Mouse (Mus musculus): ENCODE data around the gene Coro1c.

Gene Coro1c

DNA sequence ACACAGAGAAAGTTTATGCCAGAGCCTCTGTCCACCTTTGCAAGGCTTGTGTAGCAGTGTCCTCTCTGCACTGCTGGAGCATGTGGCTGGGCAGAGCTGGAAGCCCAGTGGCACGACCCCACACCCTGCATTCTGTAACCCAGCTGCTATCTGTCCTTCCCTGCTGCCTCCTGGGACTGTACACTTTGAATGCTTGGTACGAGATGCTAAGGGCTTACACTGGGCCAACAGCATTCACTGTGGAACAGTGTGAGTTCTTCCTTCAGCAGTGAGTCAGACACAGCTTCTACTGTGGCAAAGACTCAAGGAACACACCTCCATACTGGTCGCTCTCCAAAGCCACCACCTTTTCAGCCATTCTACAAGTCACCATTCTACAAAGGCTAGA lies 25.2 kb downstream of the Coro1c start:
- no peak for DNase-seq (ENCODE audit: low spot score)

DNA sequence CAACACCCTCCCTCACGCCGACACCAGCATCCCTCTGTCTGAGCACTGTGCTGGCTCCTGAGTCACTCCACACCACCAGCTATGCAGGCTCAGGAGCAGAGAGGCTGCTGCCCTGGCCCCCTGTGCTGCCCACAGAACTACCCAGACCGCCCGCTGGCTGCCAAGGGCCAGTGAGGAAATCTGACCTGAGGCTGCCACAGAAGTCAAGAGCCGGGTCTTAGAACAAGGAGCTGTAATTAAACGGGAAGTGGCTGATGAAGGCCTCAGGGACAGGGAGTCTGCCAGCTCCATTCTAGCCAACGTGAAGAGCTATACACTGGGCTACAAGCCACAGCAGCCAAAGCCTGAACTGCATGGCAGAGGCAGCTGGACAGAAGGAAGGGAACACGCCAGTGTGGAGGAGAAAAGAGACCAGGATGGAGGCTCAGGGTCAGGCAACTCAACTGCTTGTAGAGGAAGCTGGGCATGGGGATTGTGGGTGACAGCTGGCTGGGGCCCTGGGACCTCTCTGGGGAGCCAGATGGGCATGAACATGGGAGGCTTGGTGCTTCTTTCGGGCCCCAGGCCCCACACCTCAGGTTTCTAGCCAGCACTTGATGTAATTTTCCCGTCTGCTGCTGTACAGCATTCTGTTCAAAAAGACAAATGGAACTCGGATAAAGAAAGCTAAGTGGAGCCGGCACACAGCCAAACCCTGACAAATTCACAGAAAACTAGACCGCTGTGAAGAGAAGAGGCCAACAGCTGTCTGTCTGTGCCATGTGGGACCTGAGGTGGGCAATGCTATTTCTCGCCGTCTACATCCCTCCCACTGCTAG lies 25.8 kb downstream of the Coro1c start:
- no peak for DNase-seq (ENCODE audit: low spot score)

DNA sequence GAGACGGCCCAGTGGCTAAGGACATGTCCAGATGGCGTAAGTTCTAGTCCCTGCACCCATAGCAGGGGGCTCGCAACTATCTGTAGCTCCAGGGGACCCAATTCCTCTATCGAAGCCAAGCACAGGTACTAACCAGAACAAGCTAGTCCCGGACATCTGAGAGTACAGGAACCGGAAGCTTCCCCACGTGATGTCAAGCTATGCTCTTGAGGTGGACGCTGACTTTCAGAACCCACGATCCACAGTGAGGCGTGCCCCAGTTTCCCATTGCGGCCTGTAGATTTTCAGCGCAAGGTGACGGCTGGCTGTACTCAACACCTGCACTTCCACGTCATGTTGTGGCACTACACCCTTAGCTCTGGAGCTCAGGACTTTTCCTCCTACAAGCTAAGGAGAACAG lies 27.4 kb downstream of the Coro1c start:
- DNase-seq (ENCODE audit: low spot score) = no peak

DNA sequence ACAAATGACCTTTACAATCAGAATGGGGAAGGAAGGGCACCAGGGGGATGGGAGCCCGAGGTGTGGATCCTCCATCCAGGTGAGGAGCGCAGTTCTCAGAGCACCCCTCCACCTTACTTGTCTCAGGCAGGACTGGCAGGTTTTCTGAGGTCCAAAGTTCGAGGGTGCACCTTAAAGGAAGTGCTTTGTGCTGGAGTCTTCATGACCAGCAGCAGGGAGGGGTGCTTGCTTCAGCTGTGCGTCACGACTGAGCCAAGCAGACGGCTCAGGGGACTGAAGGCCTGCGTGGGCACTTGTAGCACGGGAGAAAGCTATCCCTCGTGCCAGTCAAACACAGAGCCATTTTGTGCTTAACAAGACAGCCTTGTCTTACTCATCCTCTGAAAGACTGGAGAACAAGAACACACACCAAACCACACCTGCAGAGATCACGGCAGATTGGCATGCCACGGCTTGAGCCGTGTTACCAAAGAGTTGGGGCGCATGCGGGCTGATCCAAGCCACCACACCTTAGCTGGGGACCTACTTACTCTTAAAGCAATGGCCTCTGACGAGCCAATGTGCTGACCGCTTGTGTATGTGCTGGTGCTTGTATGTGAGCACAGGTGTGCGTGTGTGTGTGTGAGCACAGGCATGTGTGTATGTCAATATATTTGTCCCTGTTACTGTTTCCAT lies 29.5 kb downstream of the Coro1c start:
- DNase-seq (ENCODE audit: low spot score) = no peak

DNA sequence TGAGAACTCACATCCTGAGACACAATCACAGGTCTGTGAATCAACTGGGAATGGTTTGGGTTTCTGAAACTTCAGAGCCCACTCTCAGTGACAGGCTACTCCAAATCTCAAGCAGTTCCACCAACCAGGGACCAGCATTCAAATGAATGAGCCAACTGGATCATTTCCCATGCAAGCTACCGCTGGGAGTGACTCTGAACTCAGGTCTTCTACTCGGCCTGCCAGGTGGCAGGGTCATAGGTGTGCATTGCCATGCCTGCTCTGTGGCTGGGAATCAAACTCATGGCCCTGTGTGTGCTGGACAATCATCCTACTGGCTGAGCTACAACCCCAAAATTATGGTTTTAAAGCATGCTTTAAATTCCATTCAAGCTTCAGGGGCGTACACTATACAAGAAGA lies 31.0 kb downstream of the Coro1c start:
- DNase-seq (ENCODE audit: low spot score) = no peak

DNA sequence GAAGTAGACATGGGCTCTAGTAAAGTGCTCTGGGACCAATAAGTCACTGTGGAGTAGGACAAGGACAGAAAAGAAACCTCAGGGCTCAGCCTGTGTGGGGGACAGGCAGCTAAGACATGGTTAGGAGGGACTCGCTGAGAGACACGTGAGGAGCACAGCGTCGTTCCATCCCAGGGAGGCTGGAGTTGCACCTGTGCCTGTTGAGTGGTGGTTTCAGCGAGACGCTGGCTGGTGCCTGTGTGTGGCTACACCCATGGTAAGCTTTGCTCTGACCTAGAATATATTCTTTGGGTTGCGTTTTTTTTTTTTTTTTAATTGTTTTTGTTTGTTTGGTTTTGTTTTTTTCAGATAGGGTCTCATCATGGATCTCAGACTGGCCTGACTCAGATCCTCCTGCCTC lies 32.4 kb downstream of the Coro1c start:
- DNase-seq (ENCODE audit: low spot score) = no peak

DNA sequence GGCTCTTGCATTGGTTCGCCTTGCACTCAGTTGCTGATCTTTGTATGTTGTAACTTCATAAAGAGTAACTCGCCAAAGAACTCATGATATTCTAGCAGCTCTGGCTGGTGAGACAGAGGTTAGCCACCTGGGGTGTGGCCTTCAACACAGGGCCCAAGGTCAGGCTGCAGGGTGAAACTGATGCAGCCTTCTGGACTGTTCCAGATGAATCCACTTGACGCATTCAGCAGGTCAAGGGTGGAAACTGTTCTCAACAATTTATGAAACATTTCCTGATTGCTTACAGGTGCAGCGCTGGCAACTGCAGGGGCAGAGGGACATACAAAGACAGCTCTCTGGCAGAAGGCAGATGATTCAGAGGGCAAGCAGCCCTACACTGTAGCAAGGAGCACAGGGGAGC lies 32.9 kb downstream of the Coro1c start:
- DNase-seq (ENCODE audit: low spot score) = no peak

DNA sequence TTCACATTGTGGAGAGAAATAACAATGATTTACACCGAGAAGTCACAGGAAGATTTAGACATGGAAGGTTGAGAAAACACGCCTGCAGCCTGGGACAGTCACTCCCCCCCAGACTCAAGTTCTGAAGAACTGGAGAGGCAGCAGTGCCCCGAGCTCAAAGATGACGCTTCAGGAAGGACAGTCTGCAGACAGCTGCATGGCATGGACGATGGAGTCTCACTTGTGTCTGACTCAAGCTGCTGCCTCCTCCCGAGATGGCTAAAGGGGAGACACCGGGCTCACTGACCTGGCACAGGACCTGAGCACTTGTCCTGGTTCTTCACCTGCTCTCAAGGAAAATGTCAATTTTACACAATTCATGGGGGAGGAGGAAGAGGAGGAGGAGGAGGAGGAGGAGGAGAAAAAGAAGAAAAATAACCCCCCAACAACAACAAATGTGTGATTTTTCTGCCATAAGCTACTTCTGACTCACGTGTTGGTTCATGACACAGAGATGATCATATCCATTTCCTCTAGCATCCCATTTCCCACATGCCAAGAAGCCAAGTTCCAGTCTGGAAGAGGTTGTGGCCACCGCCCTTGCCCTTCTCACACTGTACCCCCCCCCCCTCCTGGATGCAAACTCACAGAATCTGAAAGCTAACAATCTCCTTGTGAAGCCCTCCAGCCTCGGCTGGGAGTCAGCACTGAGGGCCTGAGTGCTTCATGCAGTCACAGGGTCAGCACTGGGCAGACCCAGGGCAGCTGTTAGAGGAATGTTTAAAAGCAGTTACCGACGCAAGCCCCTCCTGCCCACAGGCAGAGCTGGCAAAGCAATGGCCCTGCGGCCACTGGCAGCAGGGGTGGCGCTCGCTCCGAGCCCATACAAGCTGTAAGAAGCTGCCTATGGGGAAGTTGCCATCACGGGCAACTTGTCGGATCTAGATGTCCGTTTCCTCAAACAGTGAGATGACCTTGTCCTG lies 34.2 kb downstream of the Coro1c start:
- no peak for DNase-seq (ENCODE audit: low spot score)

DNA sequence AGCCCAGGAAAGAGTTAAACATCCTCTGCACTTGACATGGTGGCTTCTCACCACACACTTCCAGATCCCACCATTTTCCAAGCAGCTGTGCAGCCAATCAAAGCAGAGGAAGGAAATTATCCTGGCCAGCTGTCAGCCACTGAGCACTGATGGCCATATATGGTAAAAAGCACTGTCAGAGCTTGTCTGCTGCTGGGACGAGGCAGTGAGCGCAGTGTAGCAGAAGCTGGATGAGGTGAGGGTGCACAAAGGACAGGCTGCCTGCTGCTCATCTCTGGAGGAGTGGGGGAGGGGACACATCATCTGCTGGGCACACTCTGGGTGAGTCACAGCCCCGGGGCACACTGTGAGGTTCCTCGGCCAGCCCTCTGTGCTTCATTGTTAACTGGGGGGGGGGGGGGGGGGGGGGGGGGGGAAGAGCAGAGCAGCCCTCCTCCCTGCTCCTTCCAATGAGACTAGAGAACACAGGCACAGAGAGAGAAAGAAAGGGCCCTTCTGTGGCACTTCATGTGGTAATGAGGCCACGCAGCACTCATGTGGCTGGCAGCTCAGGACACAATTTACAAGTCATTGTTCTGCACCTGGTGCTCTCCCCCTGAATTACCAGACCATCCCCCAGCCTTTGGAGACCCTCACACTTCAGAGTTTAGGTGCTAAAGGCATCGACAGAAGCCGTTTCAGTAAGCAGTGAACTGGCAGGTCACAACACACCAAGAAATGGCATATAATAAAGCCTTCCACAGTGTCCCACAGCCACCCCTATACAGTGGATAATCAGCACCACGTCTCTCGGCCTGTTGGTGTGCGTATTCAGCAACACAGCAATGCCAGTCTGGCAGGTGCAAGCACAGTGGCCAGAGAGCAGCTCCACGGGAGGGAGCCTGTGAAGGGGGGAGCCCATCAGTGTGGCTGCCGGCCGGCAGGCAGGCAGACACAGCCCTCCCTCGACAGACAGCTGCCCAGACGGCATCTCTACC lies 35.3 kb downstream of the Coro1c start:
- no peak for DNase-seq (ENCODE audit: low spot score)

DNA sequence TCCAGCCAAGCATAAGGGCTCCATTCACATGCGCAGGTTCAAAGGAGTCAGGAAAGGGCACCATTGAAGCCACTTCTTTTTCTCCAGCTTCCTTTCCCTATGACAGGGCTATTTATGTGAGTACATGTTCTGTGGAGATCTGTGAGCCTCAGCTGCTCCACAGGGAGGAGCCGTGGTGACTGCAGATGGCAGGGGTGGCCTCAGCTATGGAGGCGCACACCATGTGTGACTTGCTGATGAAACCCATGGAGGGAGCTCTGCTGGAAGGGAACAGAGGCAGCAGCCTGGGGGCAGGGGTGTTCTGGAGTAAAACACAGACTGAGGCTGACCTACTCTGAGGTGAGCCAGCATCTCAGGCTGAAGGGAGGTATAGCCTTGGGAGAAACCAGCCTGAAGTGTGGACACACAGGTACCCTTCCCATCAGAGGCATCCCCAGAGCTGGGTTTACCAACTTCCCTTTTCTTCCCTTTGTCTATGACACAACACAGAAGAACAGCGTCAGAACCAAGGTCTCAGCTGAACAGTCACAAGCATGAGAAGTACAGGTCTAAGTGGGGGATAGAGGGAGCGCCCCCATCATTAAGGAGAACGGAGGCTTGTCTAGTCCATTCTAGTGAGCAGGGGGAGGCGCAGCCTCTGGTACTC lies 36.5 kb downstream of the Coro1c start:
- no peak for DNase-seq (ENCODE audit: low spot score)

DNA sequence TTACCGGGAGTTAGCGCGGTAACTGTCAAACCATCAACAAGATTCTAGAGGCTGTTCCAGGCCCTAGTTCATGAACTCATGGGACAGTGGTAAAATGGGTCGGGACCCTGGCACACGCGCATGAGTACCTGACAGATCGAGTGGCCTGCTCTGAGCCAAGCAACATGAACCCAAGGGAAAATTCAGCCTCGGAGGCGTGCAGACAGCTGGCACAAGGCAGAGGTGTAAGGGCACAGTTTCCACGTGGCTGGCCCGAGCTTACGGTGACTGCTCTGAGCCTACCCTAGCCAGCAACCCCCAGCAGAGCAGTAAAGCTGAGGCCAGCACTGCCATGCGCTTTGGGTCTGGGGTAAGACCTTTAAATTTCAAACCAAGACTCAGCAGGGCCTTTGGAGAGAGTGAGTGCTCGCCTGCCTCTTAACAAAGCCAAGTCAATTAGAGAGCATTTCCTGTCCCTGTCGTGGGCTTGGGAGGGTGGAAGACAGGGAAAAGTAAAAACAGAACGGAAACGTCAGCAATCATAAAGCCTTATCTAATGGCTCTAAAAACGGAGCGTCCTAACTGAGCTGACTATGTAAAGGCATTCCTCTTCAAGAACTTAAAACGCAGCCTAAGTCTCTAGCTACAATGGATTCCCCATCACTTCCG lies 38.0 kb downstream of the Coro1c start:
- DNase-seq (ENCODE audit: low spot score) = no peak

DNA sequence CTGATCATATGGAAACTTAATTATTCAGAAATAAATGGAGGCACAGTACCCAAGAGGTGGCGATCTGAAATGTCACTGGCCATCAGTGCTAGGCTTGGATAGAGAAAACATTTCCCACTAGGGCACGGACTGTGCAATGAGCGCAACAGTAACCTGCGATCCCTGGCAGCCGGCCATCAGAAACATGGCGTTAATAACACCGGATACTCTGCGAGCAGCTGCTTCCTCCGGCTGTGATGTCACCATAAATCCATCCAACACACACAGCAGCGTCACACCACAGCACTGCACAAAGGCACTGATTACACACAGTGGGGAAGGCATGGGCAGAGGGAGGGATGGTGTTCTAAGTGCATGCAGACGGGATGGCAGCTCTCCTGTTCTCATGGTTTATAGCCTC lies 39.4 kb downstream of the Coro1c start:
- no peak for DNase-seq (ENCODE audit: low spot score)

DNA sequence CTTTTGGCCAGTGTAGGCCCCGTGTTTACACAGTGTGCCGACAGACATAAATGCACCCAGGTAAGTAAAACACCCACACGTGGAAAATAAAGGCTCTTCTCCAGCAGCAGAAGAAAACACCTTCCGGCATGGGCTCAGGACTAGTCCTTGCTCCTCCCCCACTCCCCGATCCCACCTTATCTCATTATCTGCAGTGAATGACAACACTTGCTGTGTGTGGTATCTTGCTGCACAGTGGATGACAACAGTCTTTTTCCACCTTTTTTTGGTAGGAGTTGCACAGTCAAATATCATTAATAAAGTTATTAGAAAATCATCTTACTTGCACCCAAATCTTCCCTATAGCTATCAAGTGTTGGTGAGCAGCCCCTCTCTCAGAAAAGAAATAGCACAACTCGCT lies 43.6 kb downstream of the Coro1c start:
- no peak for DNase-seq (ENCODE audit: low spot score)

DNA sequence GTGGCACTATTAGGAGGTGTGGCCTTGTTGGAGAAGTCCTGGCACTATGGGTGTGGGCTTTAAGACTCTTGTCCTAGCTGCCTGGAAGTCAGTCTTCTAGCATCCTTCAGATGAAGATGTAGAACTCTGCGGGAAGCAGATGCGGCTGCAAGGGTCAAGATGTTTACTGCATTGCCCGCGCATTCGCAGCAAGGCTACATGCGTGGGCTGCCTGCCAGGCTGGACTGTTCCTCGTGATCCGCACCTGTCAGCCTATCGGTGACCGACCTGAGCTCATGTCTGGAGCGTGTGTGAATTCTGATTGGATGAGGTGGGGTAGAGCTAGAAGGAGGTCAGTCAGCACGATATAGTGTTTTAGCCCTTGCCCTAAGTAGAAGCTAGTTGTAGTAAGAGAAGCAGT lies 44.6 kb downstream of the Coro1c start:
- DNase-seq (ENCODE audit: low spot score) = no peak

DNA sequence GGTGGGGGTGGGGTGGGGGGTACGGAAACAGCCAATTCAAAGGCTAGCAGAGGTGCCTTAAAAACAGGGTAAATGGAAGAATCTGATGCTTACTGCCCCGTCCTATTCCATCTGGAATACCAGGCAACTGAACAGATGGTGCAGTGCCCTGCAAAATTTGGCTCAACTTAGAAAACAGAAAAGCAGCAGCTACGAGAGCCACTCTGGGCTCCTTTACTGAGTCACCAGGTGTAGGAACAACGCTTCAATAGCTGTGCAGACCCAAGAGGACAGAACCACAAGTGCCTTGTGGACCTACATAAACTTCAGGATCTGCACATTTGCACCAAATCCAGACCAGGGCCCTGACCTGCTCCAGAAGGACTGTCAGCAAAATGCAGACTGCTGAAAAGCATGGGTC lies 46.1 kb downstream of the Coro1c start:
- DNase-seq (ENCODE audit: low spot score) = no peak

DNA sequence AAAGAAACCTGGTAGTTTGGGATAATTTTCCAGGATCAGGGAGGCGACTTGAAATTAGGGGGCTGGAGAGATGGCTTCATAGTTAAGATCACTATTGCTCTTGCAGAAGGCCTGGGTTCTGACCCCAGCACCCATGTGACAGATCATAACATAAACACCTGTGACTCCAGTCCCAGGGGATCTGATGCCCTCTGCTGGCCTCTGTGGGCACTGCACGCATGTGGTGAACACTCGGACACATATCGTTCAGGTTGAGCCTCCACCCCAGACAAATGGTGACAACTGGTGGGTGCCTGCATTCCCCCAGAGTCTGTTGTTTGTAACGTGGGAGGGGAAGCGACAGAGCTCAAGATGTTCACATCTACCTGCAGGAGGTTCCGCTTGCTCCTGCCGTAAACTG lies 47.3 kb downstream of the Coro1c start:
- DNase-seq (ENCODE audit: low spot score) = peak; percentile 34

DNA sequence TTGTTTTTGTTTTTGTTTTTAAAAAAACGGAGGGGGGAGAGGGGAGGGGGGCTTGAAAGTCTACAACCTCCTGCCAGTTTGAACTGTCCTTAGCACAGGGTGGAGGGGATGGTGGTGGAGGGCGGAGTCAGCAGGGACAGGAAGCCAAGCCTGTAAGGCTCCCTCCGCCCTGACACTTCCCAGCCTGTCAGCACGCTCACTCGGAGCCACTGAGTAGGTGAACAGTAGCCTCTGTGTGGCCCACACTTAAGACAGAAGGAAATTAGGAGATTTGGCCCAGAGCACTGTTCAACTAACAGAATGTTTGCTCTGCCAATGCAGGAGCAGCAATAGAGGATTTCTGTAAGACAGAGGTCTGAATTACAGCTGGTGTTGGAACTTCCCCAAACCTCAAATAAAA lies 49.6 kb downstream of the Coro1c start:
- no peak for DNase-seq (ENCODE audit: low spot score)

DNA sequence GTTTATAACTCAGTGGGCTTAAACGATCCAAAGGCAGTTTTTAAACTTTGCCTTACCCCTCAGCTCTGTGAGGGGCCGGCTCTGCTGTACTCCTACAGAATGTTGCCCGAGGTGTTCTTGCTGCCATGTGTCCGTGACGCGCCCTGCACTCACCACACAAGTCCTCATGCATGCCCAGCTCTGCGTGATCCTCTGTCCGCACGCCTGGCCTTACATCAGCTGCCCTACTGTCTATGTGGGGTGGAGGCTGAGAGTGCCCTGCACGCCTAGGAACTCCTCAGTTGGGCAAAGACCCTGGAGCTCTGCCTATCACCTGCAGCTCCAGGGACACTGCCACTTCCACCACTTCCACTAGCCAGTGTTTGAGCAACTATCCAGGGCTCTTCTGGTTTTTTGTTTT lies 50.0 kb downstream of the Coro1c start:
- DNase-seq (ENCODE audit: low spot score) = no peak

DNA sequence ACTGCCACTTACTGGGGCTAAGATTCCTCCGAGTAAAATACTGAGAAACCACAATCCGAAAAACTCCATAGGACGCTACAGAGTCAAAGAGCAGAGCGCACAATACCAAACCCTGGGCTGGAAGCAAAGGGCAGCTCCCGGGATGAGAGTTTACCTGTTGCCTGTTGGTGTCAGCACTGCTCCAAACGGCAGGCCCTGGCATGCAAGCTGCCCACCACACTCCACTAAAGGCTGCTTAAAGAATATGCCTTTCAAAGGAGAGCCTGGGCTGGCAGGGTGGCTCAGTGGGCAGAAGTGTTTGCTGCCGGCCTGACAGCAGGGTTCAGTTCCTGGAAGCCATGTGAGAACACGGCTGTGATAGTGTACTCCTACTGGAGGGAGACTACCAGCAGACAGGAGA lies 50.9 kb downstream of the Coro1c start:
- no peak for DNase-seq (ENCODE audit: low spot score)

DNA sequence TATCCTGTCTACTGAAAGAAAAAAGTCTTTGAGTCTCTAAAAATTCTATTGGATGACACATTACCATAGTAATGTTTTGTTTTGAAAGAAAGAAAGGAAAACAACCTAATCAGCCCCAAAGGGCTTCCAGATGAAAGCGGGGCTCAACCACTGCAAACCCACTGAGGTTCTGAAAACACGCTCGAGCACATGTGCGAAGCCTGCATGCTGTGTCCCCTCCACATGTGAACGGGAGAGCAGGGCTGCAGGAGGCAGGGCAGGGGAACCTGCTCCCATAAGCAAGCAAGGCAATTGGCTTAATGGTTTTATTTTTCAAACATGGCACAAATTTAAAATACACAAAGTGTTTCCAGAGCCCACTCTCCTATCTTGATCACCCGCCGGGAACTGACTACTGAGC lies 51.9 kb downstream of the Coro1c start:
- DNase-seq (ENCODE audit: low spot score) = no peak

DNA sequence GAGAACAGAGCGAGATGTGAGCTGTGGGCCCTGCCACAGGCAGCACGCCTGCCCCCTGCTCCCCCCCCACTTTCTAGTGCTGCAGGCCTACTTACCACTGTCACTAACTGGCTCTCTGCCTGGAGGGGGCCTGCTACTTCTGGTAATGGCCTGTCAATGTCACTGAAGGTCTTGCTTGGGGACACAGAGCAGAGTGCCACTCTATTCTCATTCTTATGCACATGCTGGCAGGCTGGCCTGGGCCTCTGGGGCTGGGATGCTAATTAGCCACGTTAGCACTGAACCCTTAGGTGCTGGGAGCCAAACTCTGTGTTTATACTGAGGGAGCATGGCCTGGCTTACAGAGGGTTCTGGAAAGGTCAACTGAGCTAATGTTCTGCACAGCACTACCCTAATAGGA lies 52.9 kb downstream of the Coro1c start:
- DNase-seq (ENCODE audit: low spot score) = no peak

Measured in c-Kit-positive CD71-positive TER-119-positive erythroid progenitor cells, embryonic 14.5 days (primary cell).